Mouse (Mus musculus): Measurements from ENCODE around the gene Rhod. TPM values are rescaled to one million over a fixed set of nuclear protein-coding genes. Genes with fewer than 3 reads are reported as not detected.

Gene Rhod
- polyA plus RNA-seq, 1 experiment from 2014 or later = 8.6 TPM

GRCm38 (mm10) chr19:4446661-4447420, 7.6 kb upstream of the Rhod start:
- Histone ChIP-seq H3K27me3 (0 out of 2 replicates have a peak, but pooled peaks cover 3% of the 10 kb centered on the region), H3K27ac (no peak overlapping the region), H3K4me1 (peaks cover 2% of the 10 kb centered on the region), H3K9ac (no peak overlapping the region), H3K4me3 (replicated peaks) (no peak overlapping the region), H3K36me3 (replicated peaks) (no peaks in the 10 kb centered on the region), H3K4me2 (no peak overlapping the region), H3K9me3 (no peaks in the 10 kb centered on the region)
- WGBS = 81% methylated on average over 8 of the region's 8 CpGs
- ATAC-seq (ENCODE audit: low FRiP score) = no peak

GRCm38 (mm10) chr19:4442408-4442807, 3.2 kb upstream of the Rhod start:
- 14% methylated on average over 3 of the region's 3 CpGs for WGBS
- Histone ChIP-seq H3K4me3 (replicated peaks) (no peak overlapping the region), H3K36me3 (replicated peaks) (no peaks in the 10 kb centered on the region), H3K27me3 (peaks cover 39% of the 10 kb centered on the region), H3K9me3 (no peaks in the 10 kb centered on the region), H3K9ac (no peak overlapping the region), H3K27ac (no peak overlapping the region), H3K4me2 (no peak overlapping the region), H3K4me1 (peaks cover 26% of the 10 kb centered on the region)
- ATAC-seq (ENCODE audit: low FRiP score) = 0 out of 2 replicates have a peak, but pooled peaks have one; percentile 9

GRCm38 (mm10) chr19:4441621-4442161, 2.5 kb upstream of the Rhod start:
- 48% methylated on average over 10 of the region's 10 CpGs for WGBS
- no peak overlapping the region for H3K27ac ChIP-seq
- no peak overlapping the region for H3K4me3 ChIP-seq (replicated peaks)
- H3K9me3 ChIP-seq = no peaks in the 10 kb centered on the region
- no peak overlapping the region for H3K4me2 ChIP-seq
- no peaks in the 10 kb centered on the region for H3K36me3 ChIP-seq (replicated peaks)
- H3K9ac ChIP-seq = no peak overlapping the region
- H3K4me1 ChIP-seq = peaks cover 26% of the 10 kb centered on the region
- no peak for ATAC-seq (ENCODE audit: low FRiP score)
- H3K27me3 ChIP-seq = peaks cover 39% of the 10 kb centered on the region

- Histone ChIP-seq H3K4me3 (replicated peaks) (no peak overlapping the region), H3K27ac (no peak overlapping the region), H3K9me3 (no peaks in the 10 kb centered on the region), H3K4me1 (peaks cover 26% of the 10 kb centered on the region), H3K36me3 (replicated peaks) (no peaks in the 10 kb centered on the region), H3K4me2 (no peak overlapping the region), H3K27me3 (peaks cover 39% of the 10 kb centered on the region), H3K9ac (no peak overlapping the region)
- no peak for ATAC-seq (ENCODE audit: low FRiP score)
- WGBS = 26% methylated on average over 6 of the region's 6 CpGs
Measured at GRCm38 (mm10) chr19:4441090-4441591, 1.9 kb upstream of the Rhod start.

- Histone ChIP-seq H3K9me3 (no peaks in the 10 kb centered on the region), H3K4me1 (peaks cover 26% of the 10 kb centered on the region), H3K36me3 (replicated peaks) (no peaks in the 10 kb centered on the region), H3K27ac (no peak overlapping the region), H3K4me3 (replicated peaks) (no peak overlapping the region), H3K9ac (no peak overlapping the region), H3K27me3 (peaks cover 39% of the 10 kb centered on the region), H3K4me2 (peak overlapping the region; percentile 81)
- ATAC-seq (ENCODE audit: low FRiP score) = no peak
- WGBS = 13% methylated on average over 8 of the region's 8 CpGs
Measured at GRCm38 (mm10) chr19:4440222-4440621, 990 bp upstream of the Rhod start.

- 6% methylated on average over 8 of the region's 8 CpGs for WGBS
- Histone ChIP-seq H3K4me3 (replicated peaks) (peak overlapping the region; percentile 51), H3K4me1 (peaks cover 26% of the 10 kb centered on the region), H3K4me2 (peak overlapping the region; percentile 81), H3K36me3 (replicated peaks) (no peaks in the 10 kb centered on the region), H3K9me3 (no peaks in the 10 kb centered on the region), H3K27me3 (peaks cover 37% of the 10 kb centered on the region), H3K27ac (no peak overlapping the region), H3K9ac (peak overlapping the region; percentile 33)
- no peak for ATAC-seq (ENCODE audit: low FRiP score)
Measured at GRCm38 (mm10) chr19:4438791-4439160, 456 bp downstream of the Rhod start.

GRCm38 (mm10) chr19:4437886-4438285, 1.3 kb downstream of the Rhod start:
- H3K27me3 ChIP-seq = peaks cover 37% of the 10 kb centered on the region
- no peaks in the 10 kb centered on the region for H3K9me3 ChIP-seq
- no peaks in the 10 kb centered on the region for H3K36me3 ChIP-seq (replicated peaks)
- no peak overlapping the region for H3K27ac ChIP-seq
- no peak overlapping the region for H3K4me2 ChIP-seq
- H3K9ac ChIP-seq = no peak overlapping the region
- WGBS = 74% methylated on average over 6 of the region's 6 CpGs
- H3K4me1 ChIP-seq = peaks cover 26% of the 10 kb centered on the region
- no peak overlapping the region for H3K4me3 ChIP-seq (replicated peaks)
- no peak for ATAC-seq (ENCODE audit: low FRiP score)

GRCm38 (mm10) chr19:4436254-4436653, 3.0 kb downstream of the Rhod start:
- no peak overlapping the region for H3K9ac ChIP-seq
- H3K9me3 ChIP-seq = no peaks in the 10 kb centered on the region
- no peak overlapping the region for H3K4me3 ChIP-seq (replicated peaks)
- ATAC-seq (ENCODE audit: low FRiP score) = no peak
- H3K36me3 ChIP-seq (replicated peaks) = no peaks in the 10 kb centered on the region
- peaks cover 37% of the 10 kb centered on the region for H3K27me3 ChIP-seq
- WGBS = 85% methylated on average over 3 of the region's 3 CpGs
- H3K4me2 ChIP-seq = no peak overlapping the region
- peaks cover 21% of the 10 kb centered on the region for H3K4me1 ChIP-seq
- no peak overlapping the region for H3K27ac ChIP-seq

- no peak for ATAC-seq (ENCODE audit: low FRiP score)
Measured at GRCm38 (mm10) chr19:4434999-4435398, 4.2 kb downstream of the Rhod start.

GRCm38 (mm10) chr19:4433756-4434155, 5.5 kb downstream of the Rhod start:
- H3K27me3 ChIP-seq = peaks cover 13% of the 10 kb centered on the region
- H3K9me3 ChIP-seq = no peaks in the 10 kb centered on the region
- no peak overlapping the region for H3K27ac ChIP-seq
- H3K4me3 ChIP-seq (replicated peaks) = no peak overlapping the region
- 0 out of 2 replicates have a peak, but pooled peaks cover under 1% of the 10 kb centered on the region for H3K4me1 ChIP-seq
- H3K9ac ChIP-seq = no peak overlapping the region
- ATAC-seq (ENCODE audit: low FRiP score) = no peak
- no peak overlapping the region for H3K4me2 ChIP-seq
- 85% methylated on average over 1 of the region's 1 CpGs for whole genome bisulfite sequencing
- H3K36me3 ChIP-seq (replicated peaks) = no peaks in the 10 kb centered on the region

More at GRCm38 (mm10) chr19:4434999-4435398, 4.2 kb downstream of the Rhod start:
- Histone ChIP-seq H3K9ac (no peak overlapping the region), H3K4me1 (peaks cover 13% of the 10 kb centered on the region), H3K9me3 (no peaks in the 10 kb centered on the region), H3K36me3 (replicated peaks) (no peaks in the 10 kb centered on the region), H3K4me3 (replicated peaks) (no peak overlapping the region), H3K27me3 (peaks cover 25% of the 10 kb centered on the region), H3K27ac (no peak overlapping the region), H3K4me2 (no peak overlapping the region)
- WGBS = 94% methylated on average over 1 of the region's 1 CpGs

- ATAC-seq (ENCODE audit: low FRiP score) = no peak
- no peak overlapping the region for H3K27ac ChIP-seq
- no peak overlapping the region for H3K9ac ChIP-seq
- H3K27me3 ChIP-seq = no peaks in the 10 kb centered on the region
- H3K36me3 ChIP-seq (replicated peaks) = no peaks in the 10 kb centered on the region
- no peak overlapping the region for H3K4me3 ChIP-seq (replicated peaks)
- H3K4me2 ChIP-seq = no peak overlapping the region
- 90% methylated on average over 4 of the region's 4 CpGs for WGBS
- H3K4me1 ChIP-seq = no peaks in the 10 kb centered on the region
- H3K9me3 ChIP-seq = no peaks in the 10 kb centered on the region
Measured at GRCm38 (mm10) chr19:4430091-4430620, 9.1 kb downstream of the Rhod start.

GRCm38 (mm10) chr19:4425610-4426366, 13.4 kb downstream of the Rhod start:
- no peak for ATAC-seq (ENCODE audit: low FRiP score)
- Histone ChIP-seq H3K4me2 (no peak overlapping the region), H3K36me3 (replicated peaks) (no peaks in the 10 kb centered on the region), H3K9ac (no peak overlapping the region), H3K9me3 (no peaks in the 10 kb centered on the region), H3K27me3 (no peaks in the 10 kb centered on the region), H3K4me1 (no peaks in the 10 kb centered on the region), H3K4me3 (replicated peaks) (no peak overlapping the region), H3K27ac (no peak overlapping the region)
- 75% methylated on average over 19 of the region's 19 CpGs for WGBS

Measured in forebrain, embryonic 12.5 days (tissue).